In the genomic region with DNA sequence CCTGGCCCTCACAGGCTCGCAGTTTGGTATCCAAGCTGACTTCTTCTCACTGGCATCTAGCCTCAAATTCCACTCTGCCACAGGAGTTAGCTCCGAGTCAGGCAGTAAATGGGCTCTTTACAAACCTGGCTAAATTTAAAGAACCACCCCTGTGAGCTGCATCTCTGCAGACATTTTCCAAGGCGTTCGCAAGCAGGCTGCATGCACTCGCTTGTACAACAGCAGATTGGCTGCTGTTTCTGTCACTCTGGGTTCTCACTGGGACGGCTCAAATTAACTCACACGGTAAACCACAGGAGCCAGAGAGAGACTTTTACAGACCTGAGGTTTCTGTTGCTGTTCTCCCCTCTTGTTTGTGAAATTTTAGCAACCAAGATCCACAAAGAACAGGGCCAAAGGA, we compare ENCODE assay signal across 9 mouse cellular contexts.
A peak's percentile ranks its signal among the peaks of the same experiment; 100 is the strongest.
DNase-seq lines count a peak whose midpoint lies in the region; ATAC-seq and TF ChIP-seq lines count a peak whose summit lies in the region.
"Had no signal": no experiment of that assay in that cellular context is flagged by ENCODE, and none has a peak within 500 bp of the region (broad histone marks: within the 10 kb centered on the region; RNA-seq: fewer than 3 reads in every experiment).

No protein-coding gene starts in this region.

- 35% methylated on average over 7 of the region's 7 CpGs for WGBS in hindbrain, postnatal 0 days
- 58% methylated on average over 7 of the region's 7 CpGs for WGBS in hindbrain, embryonic 12.5 days
- 8% methylated on average over 7 of the region's 7 CpGs for WGBS in limb, embryonic 14.5 days
- 49% methylated on average over 7 of the region's 7 CpGs for WGBS in kidney, embryonic 16.5 days

- no peak overlapping the region for H3K4me3 ChIP-seq in hindbrain, postnatal 0 days (ENCODE audit: low read length)
- H3K4me3 ChIP-seq in hindbrain, embryonic 12.5 days = no peak overlapping the region
- H3K4me3 ChIP-seq in limb, embryonic 14.5 days (replicated peaks; ENCODE audit: low read length) = no peak overlapping the region
- H3K4me3 ChIP-seq in kidney, embryonic 16.5 days (ENCODE audit: low read length) = no peak overlapping the region
- H3K4me3 ChIP-seq: megakaryocyte, embryonic 14.5 days had no signal

- TF ChIP-seq POLR2A in limb, embryonic 14.5 days (IDR thresholded peaks at IDR 0.05; ENCODE audit: borderline replicate concordance, extremely low read depth, insufficient read depth, insufficient read length) = no peak

- TF ChIP-seq CTCF in hindbrain, postnatal 0 days (IDR thresholded peaks at IDR 0.05; ENCODE audit: low read depth) = no peak

- no peaks in the 10 kb centered on the region for H3K36me3 ChIP-seq in hindbrain, postnatal 0 days (ENCODE audit: insufficient read depth, low read length)
- H3K36me3 ChIP-seq in hindbrain, embryonic 12.5 days = no peaks in the 10 kb centered on the region
- H3K36me3 ChIP-seq in limb, embryonic 14.5 days (ENCODE audit: control insufficient read depth, insufficient read depth, low read length) = no peaks in the 10 kb centered on the region
- no peaks in the 10 kb centered on the region for H3K36me3 ChIP-seq in kidney, embryonic 16.5 days (ENCODE audit: insufficient read depth, low read length)

- no peaks in the 10 kb centered on the region for H3K27me3 ChIP-seq in hindbrain, postnatal 0 days (ENCODE audit: insufficient read depth, low read length)
- no peaks in the 10 kb centered on the region for H3K27me3 ChIP-seq in hindbrain, embryonic 12.5 days
- H3K27me3 ChIP-seq in limb, embryonic 14.5 days (ENCODE audit: control insufficient read depth, insufficient read depth, low read length) = no peaks in the 10 kb centered on the region
- H3K27me3 ChIP-seq in kidney, embryonic 16.5 days (ENCODE audit: insufficient read depth, low read length) = no peaks in the 10 kb centered on the region

- peaks cover 4% of the 10 kb centered on the region; the same call in 1 of the 2 replicates for H3K4me1 ChIP-seq in hindbrain, postnatal 0 days (ENCODE audit: insufficient read depth, low read length)
- H3K4me1 ChIP-seq in hindbrain, embryonic 12.5 days = peaks cover 23% of the 10 kb centered on the region
- peaks cover 34% of the 10 kb centered on the region for H3K4me1 ChIP-seq in limb, embryonic 14.5 days (ENCODE audit: control insufficient read depth, insufficient read depth, low read length)
- peaks cover 18% of the 10 kb centered on the region for H3K4me1 ChIP-seq in kidney, embryonic 16.5 days (ENCODE audit: insufficient read depth, low read length)

- no peak for ATAC-seq in hindbrain, postnatal 0 days
- ATAC-seq in hindbrain, embryonic 12.5 days (ENCODE audit: low FRiP score) = no peak
- ATAC-seq in limb, embryonic 14.5 days (ENCODE audit: low FRiP score, low read depth) = peak; percentile 42; the same call in 1 of the 2 replicates
- no peak for ATAC-seq in megakaryocyte-erythroid progenitor cell, adult 5-6 weeks (replicated peaks; ENCODE audit: low FRiP score, low TSS enrichment, poor library complexity, severe bottlenecking)
- no peak for ATAC-seq in kidney, embryonic 16.5 days (ENCODE audit: low FRiP score, low TSS enrichment)

- peak overlapping the region; percentile 6 for H3K27ac ChIP-seq in hindbrain, postnatal 0 days
- H3K27ac ChIP-seq in hindbrain, embryonic 12.5 days = no peak overlapping the region
- H3K27ac ChIP-seq in limb, embryonic 14.5 days (replicated peaks; ENCODE audit: low read depth, low read length) = peak overlapping the region; percentile 74
- no peak overlapping the region for H3K27ac ChIP-seq in kidney, embryonic 16.5 days (ENCODE audit: low read length)

- peak; percentile 64 for DNase-seq in hindbrain, postnatal 0 days (ENCODE audit: low spot score)
- peak; percentile 20 for DNase-seq in embryo, embryonic 9.5 days (ENCODE audit: extremely low spot score)
- DNase-seq in gastrocnemius, postnatal 25 days = peak; percentile 49
- peak; percentile 66 for DNase-seq in limb, embryonic 14.5 days (ENCODE audit: low spot score)
- no peak for DNase-seq in adrenal gland, postnatal 14 days

- H3K4me2 ChIP-seq in hindbrain, postnatal 0 days (ENCODE audit: low read depth, low read length) = 0 out of 2 replicates have a peak overlapping the region, but pooled peaks have one; percentile 2
- H3K4me2 ChIP-seq in hindbrain, embryonic 12.5 days (replicated peaks) = no peak overlapping the region
- H3K4me2 ChIP-seq in limb, embryonic 14.5 days (replicated peaks; ENCODE audit: low read depth, low read length, severe bottlenecking) = peak overlapping the region; percentile 28; the same call in 1 of the 2 replicates
- no peak overlapping the region for H3K4me2 ChIP-seq in kidney, embryonic 16.5 days (replicated peaks; ENCODE audit: low read depth, low read length)

- H3K9ac ChIP-seq in hindbrain, postnatal 0 days (replicated peaks; ENCODE audit: low read length) = no peak overlapping the region
- H3K9ac ChIP-seq in hindbrain, embryonic 12.5 days = no peak overlapping the region
- 0 out of 2 replicates have a peak overlapping the region, but pooled peaks have one; percentile 9 for H3K9ac ChIP-seq in limb, embryonic 14.5 days (ENCODE audit: low read depth, low read length, severe bottlenecking)
- no peak overlapping the region for H3K9ac ChIP-seq in kidney, embryonic 16.5 days (replicated peaks; ENCODE audit: low read length)

- no peaks in the 10 kb centered on the region for H3K9me3 ChIP-seq in hindbrain, postnatal 0 days (ENCODE audit: low read length)
- H3K9me3 ChIP-seq in hindbrain, embryonic 12.5 days (replicated peaks) = no peaks in the 10 kb centered on the region
- no peaks in the 10 kb centered on the region for H3K9me3 ChIP-seq in limb, embryonic 14.5 days (ENCODE audit: control insufficient read depth, low read length)
- H3K9me3 ChIP-seq in kidney, embryonic 16.5 days (ENCODE audit: low read length) = no peaks in the 10 kb centered on the region
- H3K9me3 ChIP-seq: megakaryocyte, embryonic 14.5 days had no signal

Comparison
In these comparisons a context has a peak if more than half of its experiments do, and no peak if none do; other contexts are left out.
1. H3K27ac ChIP-seq: peak in hindbrain, postnatal 0 days (single experiment) and limb, embryonic 14.5 days (single experiment); none in hindbrain, embryonic 12.5 days (single experiment) and kidney, embryonic 16.5 days (single experiment).
2. H3K4me2 ChIP-seq: peak in hindbrain, postnatal 0 days (single experiment) and limb, embryonic 14.5 days (single experiment); none in hindbrain, embryonic 12.5 days (single experiment) and kidney, embryonic 16.5 days (single experiment).